Mouse (Mus musculus): ENCODE measurements at regions not wholly inside any gene's neighbourhood (a gene's known extent, or its start where the extent isn't known, plus 50 kb on each side); places are given as distances from the start of the nearest gene placed in this dataset.

GRCm38 (mm10) chr14:76800181-76800580, 236.4 kb upstream of the Ccdc122 start:
- no peak overlapping the region for H3K27ac ChIP-seq (ENCODE audit: insufficient read depth, low read depth, low read length, poor library complexity, severe bottlenecking)
- in situ Hi-C loops (cut with MboI; ENCODE audit: low sequenced_read_pairs in 2 of 2, unreplicated experiment in 2 of 2) = no loop called here
- H3K4me1 ChIP-seq (ENCODE audit: control insufficient read depth in 2 of 2, insufficient read depth in 2 of 2, low read length in 2 of 2, poor library complexity in 1 of 2) = no peaks in the 10 kb centered on the region

GRCm38 (mm10) chr14:76799741-76800140, 236.8 kb upstream of the Ccdc122 start:
- in situ Hi-C loops (cut with MboI; ENCODE audit: low sequenced_read_pairs in 2 of 2, unreplicated experiment in 2 of 2) = no loop called here
- H3K27ac ChIP-seq (ENCODE audit: insufficient read depth, low read depth, low read length, poor library complexity, severe bottlenecking) = no peak overlapping the region

More at GRCm38 (mm10) chr14:76800181-76800580, 236.4 kb upstream of the Ccdc122 start:
- DNase-seq (ENCODE audit: low read depth, low spot score) = no peak
- TF ChIP-seq MAFK (IDR thresholded peaks at IDR 0.05; ENCODE audit: insufficient read depth, low read depth, low read length) = no peak
- no peak for TF ChIP-seq ZNF384 (IDR thresholded peaks at IDR 0.05; ENCODE audit: low read depth, low read length)
- no peak for TF ChIP-seq HCFC1 (IDR thresholded peaks at IDR 0.05; ENCODE audit: borderline replicate concordance, insufficient read depth, low read length)
- TF ChIP-seq CHD2 (IDR thresholded peaks at IDR 0.05; ENCODE audit: low read depth, low read length) = no peak
- Histone ChIP-seq H3K36me3 (ENCODE audit: control insufficient read depth, insufficient read depth, low read length, poor library complexity, severe bottlenecking) (no peaks in the 10 kb centered on the region), H3K9ac (ENCODE audit: insufficient read depth, low read depth, low read length, poor library complexity, severe bottlenecking) (no peak overlapping the region), H3K4me3 (ENCODE audit: insufficient read depth in 1 of 2, low read depth in 1 of 2, low read length in 2 of 2, poor library complexity in 1 of 2, severe bottlenecking in 1 of 2) (no peak overlapping the region), H3K9me3 (ENCODE audit: control insufficient read depth, insufficient read depth, low read depth, low read length) (no peaks in the 10 kb centered on the region)

GRCm38 (mm10) chr14:76798925-76799428, 237.6 kb upstream of the Ccdc122 start:
- no peak for DNase-seq (ENCODE audit: low read depth, low spot score)
- in situ Hi-C loops (cut with MboI; ENCODE audit: low sequenced_read_pairs in 2 of 2, unreplicated experiment in 2 of 2) = no loop called here
- no peak for TF ChIP-seq ZC3H11A (IDR thresholded peaks at IDR 0.05; ENCODE audit: borderline replicate concordance, low read depth, low read length)
- TF ChIP-seq HCFC1 (IDR thresholded peaks at IDR 0.05; ENCODE audit: borderline replicate concordance, insufficient read depth, low read length) = no peak
- no peak for TF ChIP-seq MAFK (IDR thresholded peaks at IDR 0.05; ENCODE audit: insufficient read depth, low read depth, low read length)
- no peak for TF ChIP-seq ZNF384 (IDR thresholded peaks at IDR 0.05; ENCODE audit: low read depth, low read length)
- no peak for TF ChIP-seq CHD2 (IDR thresholded peaks at IDR 0.05; ENCODE audit: low read depth, low read length)
- H3K4me3 ChIP-seq (ENCODE audit: insufficient read depth in 1 of 2, low read depth in 1 of 2, low read length in 2 of 2, poor library complexity in 1 of 2, severe bottlenecking in 1 of 2) = no peak overlapping the region
- no peak overlapping the region for H3K27ac ChIP-seq (ENCODE audit: insufficient read depth, low read depth, low read length, poor library complexity, severe bottlenecking)
- no peak overlapping the region for H3K9ac ChIP-seq (ENCODE audit: insufficient read depth, low read depth, low read length, poor library complexity, severe bottlenecking)
- no peaks in the 10 kb centered on the region for H3K4me1 ChIP-seq (ENCODE audit: control insufficient read depth in 2 of 2, insufficient read depth in 2 of 2, low read length in 2 of 2, poor library complexity in 1 of 2)
- no peaks in the 10 kb centered on the region for H3K36me3 ChIP-seq (ENCODE audit: control insufficient read depth, insufficient read depth, low read length, poor library complexity, severe bottlenecking)
- no peaks in the 10 kb centered on the region for H3K9me3 ChIP-seq (ENCODE audit: control insufficient read depth, insufficient read depth, low read depth, low read length)

More at GRCm38 (mm10) chr14:76799741-76800140, 236.8 kb upstream of the Ccdc122 start:
- DNase-seq (ENCODE audit: low read depth, low spot score) = no peak
- Histone ChIP-seq H3K9ac (ENCODE audit: insufficient read depth, low read depth, low read length, poor library complexity, severe bottlenecking) (no peak overlapping the region), H3K9me3 (ENCODE audit: control insufficient read depth, insufficient read depth, low read depth, low read length) (no peaks in the 10 kb centered on the region), H3K4me1 (ENCODE audit: control insufficient read depth in 2 of 2, insufficient read depth in 2 of 2, low read length in 2 of 2, poor library complexity in 1 of 2) (no peaks in the 10 kb centered on the region), H3K36me3 (ENCODE audit: control insufficient read depth, insufficient read depth, low read length, poor library complexity, severe bottlenecking) (no peaks in the 10 kb centered on the region), H3K4me3 (ENCODE audit: insufficient read depth in 1 of 2, low read depth in 1 of 2, low read length in 2 of 2, poor library complexity in 1 of 2, severe bottlenecking in 1 of 2) (no peak overlapping the region)
- TF ChIP-seq ZC3H11A (IDR thresholded peaks at IDR 0.05; ENCODE audit: borderline replicate concordance, low read depth, low read length) = no peak

- no peaks in the 10 kb centered on the region for H3K9me3 ChIP-seq (ENCODE audit: control insufficient read depth, insufficient read depth, low read depth, low read length)
- DNase-seq (ENCODE audit: low read depth, low spot score) = no peak
- in situ Hi-C loops (cut with MboI; ENCODE audit: low sequenced_read_pairs in 2 of 2, unreplicated experiment in 2 of 2) = no loop called here
- no peak overlapping the region for H3K9ac ChIP-seq (ENCODE audit: insufficient read depth, low read depth, low read length, poor library complexity, severe bottlenecking)
- no peak overlapping the region for H3K27ac ChIP-seq (ENCODE audit: insufficient read depth, low read depth, low read length, poor library complexity, severe bottlenecking)
- no peak overlapping the region for H3K4me3 ChIP-seq (ENCODE audit: insufficient read depth in 1 of 2, low read depth in 1 of 2, low read length in 2 of 2, poor library complexity in 1 of 2, severe bottlenecking in 1 of 2)
- TF ChIP-seq ZC3H11A (IDR thresholded peaks at IDR 0.05; ENCODE audit: borderline replicate concordance, low read depth, low read length) (no peak), HCFC1 (IDR thresholded peaks at IDR 0.05; ENCODE audit: borderline replicate concordance, insufficient read depth, low read length) (no peak), CHD2 (IDR thresholded peaks at IDR 0.05; ENCODE audit: low read depth, low read length) (no peak), ZNF384 (IDR thresholded peaks at IDR 0.05; ENCODE audit: low read depth, low read length) (no peak), MAFK (IDR thresholded peaks at IDR 0.05; ENCODE audit: insufficient read depth, low read depth, low read length) (no peak)
- H3K4me1 ChIP-seq (ENCODE audit: control insufficient read depth in 2 of 2, insufficient read depth in 2 of 2, low read length in 2 of 2, poor library complexity in 1 of 2) = no peaks in the 10 kb centered on the region
- no peaks in the 10 kb centered on the region for H3K36me3 ChIP-seq (ENCODE audit: control insufficient read depth, insufficient read depth, low read length, poor library complexity, severe bottlenecking)
These were observed 238.1 kb upstream of the Ccdc122 start for GRCm38 (mm10) chr14:76798488-76798887.

- Histone ChIP-seq H3K27ac (ENCODE audit: insufficient read depth, low read depth, low read length, poor library complexity, severe bottlenecking) (no peak overlapping the region), H3K4me3 (ENCODE audit: insufficient read depth in 1 of 2, low read depth in 1 of 2, low read length in 2 of 2, poor library complexity in 1 of 2, severe bottlenecking in 1 of 2) (no peak overlapping the region), H3K36me3 (ENCODE audit: control insufficient read depth, insufficient read depth, low read length, poor library complexity, severe bottlenecking) (no peaks in the 10 kb centered on the region), H3K9ac (ENCODE audit: insufficient read depth, low read depth, low read length, poor library complexity, severe bottlenecking) (no peak overlapping the region), H3K9me3 (ENCODE audit: control insufficient read depth, insufficient read depth, low read depth, low read length) (no peaks in the 10 kb centered on the region), H3K4me1 (ENCODE audit: control insufficient read depth in 2 of 2, insufficient read depth in 2 of 2, low read length in 2 of 2, poor library complexity in 1 of 2) (no peaks in the 10 kb centered on the region)
- in situ Hi-C loops (cut with MboI; ENCODE audit: low sequenced_read_pairs in 2 of 2, unreplicated experiment in 2 of 2) = no loop called here
- DNase-seq (ENCODE audit: low read depth, low spot score) = no peak
- TF ChIP-seq HCFC1 (IDR thresholded peaks at IDR 0.05; ENCODE audit: borderline replicate concordance, insufficient read depth, low read length) = no peak
- TF ChIP-seq CHD2 (IDR thresholded peaks at IDR 0.05; ENCODE audit: low read depth, low read length) = no peak
- no peak for TF ChIP-seq ZNF384 (IDR thresholded peaks at IDR 0.05; ENCODE audit: low read depth, low read length)
- no peak for TF ChIP-seq MAFK (IDR thresholded peaks at IDR 0.05; ENCODE audit: insufficient read depth, low read depth, low read length)
- no peak for TF ChIP-seq ZC3H11A (IDR thresholded peaks at IDR 0.05; ENCODE audit: borderline replicate concordance, low read depth, low read length)
These were observed 239.1 kb upstream of the Ccdc122 start for GRCm38 (mm10) chr14:76797518-76797917.
